Mouse (Mus musculus) embryonic facial prominence, embryonic 14.5 days (tissue): Measurements from ENCODE around the gene Kdm8. TPM values are rescaled to one million over a fixed set of nuclear protein-coding genes. Genes with fewer than 3 reads are reported as not detected.

Experiments used
- ATAC-seq: fragments of 200-750 bp; cut with Nextera tagmentation; 2 replicates; pipeline ENCODE4 v1.8.0; 2017; ENCODE audit warnings: low read depth, moderate number of reproducible peaks, moderate TSS enrichment
- DNase-seq: peaks from one replicate; pipeline ENCODE4 v3.0.0-alpha.2; 2015; ENCODE audit warnings: low spot score
- H3K27ac ChIP-seq: fragments of 300-500 bp; sonication (generic); replicated peaks from 2 replicates; pipeline ENCODE4 v1.5.1; 2014; ENCODE audit warnings: low read depth, mild to moderate bottlenecking, low read length, moderate library complexity
- H3K27me3 ChIP-seq: fragments of 300-500 bp; sonication (generic); replicated peaks from 2 replicates; pipeline ENCODE4 v1.6.1; 2014; ENCODE audit warnings: low read length; ENCODE audit not compliant: control insufficient read depth, insufficient read depth
- H3K36me3 ChIP-seq: fragments of 300-500 bp; sonication (generic); 2 replicates; pipeline ENCODE4 v1.6.1; 2014; ENCODE audit warnings: low read length, mixed read lengths; ENCODE audit not compliant: control insufficient read depth, insufficient read depth
- H3K4me1 ChIP-seq: fragments of 300-500 bp; sonication (generic); 2 replicates; pipeline ENCODE4 v1.6.1; 2014; ENCODE audit warnings: antibody characterized with exemption, low read length; ENCODE audit not compliant: control insufficient read depth, insufficient read depth
- H3K4me2 ChIP-seq: fragments of 300-500 bp; sonication (generic); 2 replicates; pipeline ENCODE4 v1.6.1; 2014; ENCODE audit warnings: low read depth, mild to moderate bottlenecking, low read length, moderate library complexity, mixed read lengths
- H3K4me3 ChIP-seq: fragments of 300-500 bp; sonication (generic); 2 replicates; pipeline ENCODE4 v1.5.1; 2014; ENCODE audit warnings: low read depth, mild to moderate bottlenecking, low read length
- H3K9ac ChIP-seq: fragments of 300-500 bp; sonication (generic); 2 replicates; pipeline ENCODE4 v1.6.1; 2014; ENCODE audit warnings: low read depth, mild to moderate bottlenecking, low read length, moderate library complexity, mixed read lengths
- H3K9me3 ChIP-seq: fragments of 300-500 bp; sonication (generic); 2 replicates; pipeline ENCODE4 v1.6.1; 2016; ENCODE audit warnings: low read length; ENCODE audit not compliant: control insufficient read depth
- WGBS: fragments of 180-500 bp; shearing (Covaris S2); extraction: QIAGEN DNeasy Blood & Tissue Kit; methylation state at CpG from one replicate; pipeline ENCODE4 v1.1.7; 2014; 5-methylcytosine and 5-hydroxymethylcytosine counted together
- polyA plus RNA-seq: library from polyadenylated mRNA; unstranded; fragments of >200 nt; fragmentation: Nextera tagmentation; extraction: Ambion mirVana; gene quantifications from 2 replicates; pipeline ENCODE4 v1.2.1, GENCODE M21; 2014

Kdm8 gene
- polyA plus RNA-seq, 1 experiment from 2014 or later = 6.9 TPM

DNA sequence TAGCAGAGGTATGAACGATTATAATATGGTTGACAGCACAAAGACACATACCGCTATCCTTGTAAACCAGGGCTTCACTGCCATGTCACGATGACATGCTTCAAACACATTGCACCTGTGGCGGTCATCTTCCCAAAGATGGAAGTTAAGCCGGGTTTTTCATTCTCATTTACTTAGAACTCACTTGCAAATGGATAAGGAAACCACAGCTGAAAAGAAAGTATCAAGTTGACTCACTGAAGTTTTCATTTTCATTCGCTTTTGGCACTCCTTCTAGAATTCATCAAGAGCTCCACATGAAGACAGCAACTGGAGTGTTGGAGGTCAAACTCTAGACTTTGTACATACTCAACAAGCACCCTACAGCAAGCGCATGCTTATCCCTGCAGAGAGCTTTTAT lies 56.4 kb downstream of the Kdm8 start:
- Histone ChIP-seq H3K27ac (no peak overlapping the region), H3K4me3 (no peak overlapping the region), H3K4me1 (no peaks in the 10 kb centered on the region), H3K4me2 (no peak overlapping the region), H3K27me3 (no peaks in the 10 kb centered on the region), H3K9me3 (no peaks in the 10 kb centered on the region), H3K36me3 (no peaks in the 10 kb centered on the region), H3K9ac (no peak overlapping the region)
- WGBS = 84% methylated on average over 7 of the region's 7 CpGs
- no peak for DNase-seq
- ATAC-seq = no peak

DNA sequence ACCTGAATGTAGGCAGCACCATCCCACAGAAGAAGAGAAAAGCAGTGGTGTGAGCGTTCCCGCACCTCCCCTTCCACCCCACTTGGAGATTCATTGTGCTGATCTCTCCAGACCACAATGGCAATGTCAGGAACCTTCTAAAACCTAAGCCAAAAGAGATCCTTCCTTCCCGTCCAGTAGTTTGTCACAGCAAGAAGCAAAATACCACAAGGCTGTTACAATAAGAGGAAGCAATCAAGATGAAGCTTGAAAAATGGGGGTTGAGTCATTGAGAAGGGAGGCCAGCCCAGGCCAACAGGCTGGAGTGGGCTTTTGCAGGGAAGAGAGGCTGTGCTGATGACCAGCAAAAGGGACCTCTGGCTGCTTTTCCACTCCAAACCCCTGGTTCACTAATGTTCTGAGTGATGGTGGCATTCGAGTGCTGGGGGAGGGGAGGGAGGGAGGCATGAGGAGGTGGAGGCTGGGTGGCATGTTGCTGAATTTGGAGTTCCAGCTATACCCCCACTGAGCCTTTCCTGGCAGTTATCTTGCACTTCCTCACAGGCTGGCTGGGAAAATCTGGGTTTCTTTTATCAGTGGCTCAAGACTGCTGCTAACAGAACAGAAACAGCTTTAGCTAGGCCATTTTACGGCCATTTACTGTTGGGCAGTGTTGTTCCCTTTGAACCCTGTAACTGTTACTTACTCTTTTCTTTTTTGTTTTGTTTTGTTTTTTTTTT lies 59.1 kb downstream of the Kdm8 start:
- Histone ChIP-seq H3K36me3 (no peaks in the 10 kb centered on the region), H3K9me3 (no peaks in the 10 kb centered on the region), H3K4me3 (no peak overlapping the region), H3K27ac (no peak overlapping the region), H3K27me3 (no peaks in the 10 kb centered on the region), H3K4me1 (no peaks in the 10 kb centered on the region), H3K9ac (no peak overlapping the region), H3K4me2 (no peak overlapping the region)
- no peak for DNase-seq
- no peak for ATAC-seq
- 84% methylated on average over 5 of the region's 5 CpGs for WGBS

DNA sequence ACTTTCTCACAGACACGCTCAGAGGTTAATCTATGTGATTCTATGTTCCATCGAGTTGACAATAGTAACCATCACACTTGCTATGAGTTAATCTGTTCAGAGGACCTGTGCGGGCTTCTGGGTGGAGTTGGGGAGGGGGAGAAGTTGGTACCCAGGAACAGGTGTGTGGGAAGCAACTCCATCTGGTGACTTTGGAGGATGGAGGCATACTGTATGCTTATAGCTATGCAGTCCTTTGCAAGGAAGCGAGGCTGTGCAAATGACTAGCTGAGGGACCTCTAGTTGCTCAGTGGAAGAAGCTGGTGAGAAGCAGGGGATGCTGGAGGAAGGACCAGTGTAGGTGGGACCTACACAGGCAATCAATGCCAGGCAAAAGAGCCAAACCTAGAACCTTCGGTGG lies 60.1 kb downstream of the Kdm8 start:
- Histone ChIP-seq H3K4me2 (no peak overlapping the region), H3K9me3 (no peaks in the 10 kb centered on the region), H3K4me3 (no peak overlapping the region), H3K36me3 (no peaks in the 10 kb centered on the region), H3K9ac (no peak overlapping the region), H3K27me3 (no peaks in the 10 kb centered on the region), H3K27ac (no peak overlapping the region), H3K4me1 (no peaks in the 10 kb centered on the region)
- DNase-seq = no peak
- ATAC-seq = no peak
- WGBS = 81% methylated on average over 5 of the region's 5 CpGs

DNA sequence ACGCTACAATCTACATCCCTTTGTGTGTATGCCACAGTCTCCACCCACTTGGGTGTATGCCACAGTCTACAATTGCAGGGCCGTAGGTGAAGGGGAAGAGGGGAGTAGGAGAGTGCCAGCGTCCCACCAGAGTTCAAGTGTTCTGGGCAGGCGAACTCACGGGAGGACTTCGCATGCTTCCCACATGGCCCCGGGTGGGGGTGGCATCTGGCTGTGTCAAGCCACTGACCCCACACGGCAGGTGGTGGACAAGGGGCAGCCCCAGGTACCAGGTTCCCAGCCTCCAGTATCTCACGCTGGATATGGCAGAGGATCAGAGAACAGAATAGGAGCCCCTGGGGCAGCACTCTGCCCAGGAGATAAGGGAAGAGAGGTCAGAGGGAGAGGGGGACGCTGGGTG lies 61.1 kb downstream of the Kdm8 start:
- no peak overlapping the region for H3K9ac ChIP-seq
- no peaks in the 10 kb centered on the region for H3K4me1 ChIP-seq
- no peak overlapping the region for H3K27ac ChIP-seq
- ATAC-seq (no peak), DNase-seq (no peak)
- 82% methylated on average over 10 of the region's 10 CpGs for WGBS
- H3K9me3 ChIP-seq = no peaks in the 10 kb centered on the region
- H3K4me2 ChIP-seq = no peak overlapping the region
- H3K36me3 ChIP-seq = no peaks in the 10 kb centered on the region
- no peak overlapping the region for H3K4me3 ChIP-seq
- no peaks in the 10 kb centered on the region for H3K27me3 ChIP-seq

DNA sequence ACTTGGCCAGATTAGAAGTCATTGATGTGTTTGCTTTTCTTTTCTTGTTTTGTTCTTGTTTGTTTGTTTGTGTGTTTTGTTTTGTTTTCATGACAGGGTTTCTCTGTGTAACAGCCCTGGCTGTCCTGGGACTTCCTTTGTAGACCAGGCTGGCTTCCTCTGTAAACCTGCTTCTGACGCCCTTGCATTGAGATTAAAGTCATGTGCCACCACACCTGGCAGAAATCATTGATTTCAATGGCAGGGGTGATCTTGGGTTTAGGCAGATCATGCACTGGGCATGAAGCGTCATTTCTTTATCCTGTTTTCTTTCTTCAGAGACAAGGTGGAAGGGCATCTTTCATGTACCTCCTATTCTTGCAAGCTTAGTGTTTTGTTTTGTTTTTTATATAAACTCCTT lies 62.8 kb downstream of the Kdm8 start:
- Histone ChIP-seq H3K4me3 (no peak overlapping the region), H3K9ac (no peak overlapping the region), H3K9me3 (no peaks in the 10 kb centered on the region), H3K27ac (no peak overlapping the region), H3K36me3 (no peaks in the 10 kb centered on the region), H3K4me2 (no peak overlapping the region), H3K27me3 (no peaks in the 10 kb centered on the region), H3K4me1 (no peaks in the 10 kb centered on the region)
- ATAC-seq = no peak
- no peak for DNase-seq
- WGBS = 83% methylated on average over 2 of the region's 2 CpGs

DNA sequence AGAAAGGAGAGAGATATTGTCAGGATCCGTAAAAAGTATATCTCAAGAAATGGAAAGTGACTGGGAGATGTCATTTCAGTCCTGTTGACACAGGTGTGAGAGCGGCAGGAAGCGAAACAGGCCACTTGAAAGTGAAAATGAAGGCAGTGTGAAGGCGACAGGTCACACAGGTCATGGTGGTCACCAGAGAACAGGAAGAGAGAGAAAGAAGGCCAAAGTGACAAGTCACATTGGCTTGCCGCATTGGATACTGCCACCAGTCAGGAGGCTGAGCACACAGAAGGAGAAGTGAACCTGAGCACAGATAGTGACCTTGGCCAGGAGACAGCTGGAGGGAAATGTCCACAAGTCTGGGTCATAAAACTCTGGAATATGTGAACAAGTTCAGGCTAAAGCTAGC lies 67.0 kb downstream of the Kdm8 start:
- Histone ChIP-seq H3K4me2 (no peak overlapping the region), H3K27ac (no peak overlapping the region), H3K27me3 (no peaks in the 10 kb centered on the region), H3K36me3 (no peaks in the 10 kb centered on the region), H3K4me3 (no peak overlapping the region), H3K9me3 (no peaks in the 10 kb centered on the region), H3K9ac (no peak overlapping the region), H3K4me1 (peaks cover 9% of the 10 kb centered on the region; the same call in 1 of the 2 replicates)
- ATAC-seq (no peak), DNase-seq (no peak)
- 77% methylated on average over 5 of the region's 5 CpGs for WGBS

DNA sequence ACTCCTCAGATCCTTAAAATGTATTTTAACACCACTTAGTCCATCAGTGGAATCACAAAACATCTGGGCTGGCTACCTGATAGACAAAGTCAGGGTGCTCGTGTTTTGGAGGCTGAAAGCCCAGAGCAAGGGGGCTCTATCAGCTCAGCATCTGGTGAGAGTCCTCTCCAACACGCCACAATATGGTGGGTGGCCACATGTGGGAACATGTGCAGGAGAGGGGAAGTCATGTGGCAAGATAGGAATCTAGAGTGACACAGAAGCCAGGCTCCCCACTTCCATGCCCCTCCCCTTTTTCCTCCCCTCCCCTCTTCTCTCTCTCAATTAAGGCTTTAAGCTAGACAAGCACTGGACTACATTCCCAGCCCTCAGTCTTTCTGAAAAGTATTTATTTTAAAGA lies 67.4 kb downstream of the Kdm8 start:
- DNase-seq (no peak), ATAC-seq (no peak)
- Histone ChIP-seq H3K9ac (no peak overlapping the region), H3K27me3 (no peaks in the 10 kb centered on the region), H3K36me3 (no peaks in the 10 kb centered on the region), H3K27ac (no peak overlapping the region), H3K4me3 (no peak overlapping the region), H3K9me3 (no peaks in the 10 kb centered on the region), H3K4me2 (no peak overlapping the region), H3K4me1 (peaks cover 10% of the 10 kb centered on the region; the same call in 1 of the 2 replicates)
- WGBS = 36% methylated on average over 2 of the region's 2 CpGs

Other genes starting within 250 kb of the Kdm8 start
- gene Nsmce1, start 46.9 kb downstream of the Kdm8 start, polyA plus RNA-seq = 115 and 116 TPM in 2 replicates
- gene Il4ra, start 107.4 kb downstream of the Kdm8 start, polyA plus RNA-seq = 10.2 and 11.4 TPM in 2 replicates
- gene Il21r, start 158.8 kb downstream of the Kdm8 start, polyA plus RNA-seq = 0.26 and 0.46 TPM in 2 replicates